Mouse (Mus musculus) layer of hippocampus, postnatal 14 days (tissue): Measurements from ENCODE around the gene Ube3b. TPM values are rescaled to one million over a fixed set of nuclear protein-coding genes. Genes with fewer than 3 reads are reported as not detected.
A peak's percentile ranks its signal among the peaks of the same experiment; 100 is the strongest.

Experiments used
- DNase-seq, 2 experiments: peaks; one replicate each; pipeline ENCODE4 v3.0.0; 2021 to 2022; ENCODE audit warnings: low spot score in 2 of 2, mixed read lengths in 1 of 2
- total RNA-seq, 2 experiments: library from RNA; stranded (reverse); gene quantifications; 2 replicates each; pipeline ENCODE4 v1.2.3; 2021

Gene Ube3b
- total RNA-seq, 2 experiments from 2014 or later, result 72.6 to 85.0 TPM

- DNase-seq, result no peak
Observed at GRCm38 (mm10) chr5:114373174-114373573, 7.2 kb upstream of the Ube3b start.

GRCm38 (mm10) chr5:114373581-114373980, 6.8 kb upstream of the Ube3b start:
- DNase-seq, result no peak

GRCm38 (mm10) chr5:114374409-114375213, 5.8 kb upstream of the Ube3b start:
- DNase-seq, result no peak

- DNase-seq, result no peak
Observed at GRCm38 (mm10) chr5:114378177-114378920, 2.1 kb upstream of the Ube3b start.

- no peak for DNase-seq
Observed at GRCm38 (mm10) chr5:114378936-114379335, 1.5 kb upstream of the Ube3b start.

GRCm38 (mm10) chr5:114379763-114380162, 644 bp upstream of the Ube3b start:
- no peak for DNase-seq

- peak in 1 of 2 experiments; percentile 34 for DNase-seq
Observed at GRCm38 (mm10) chr5:114381013-114381351, 575 bp downstream of the Ube3b start.

- DNase-seq, result peak in 1 of 2 experiments; percentile 22
Observed at GRCm38 (mm10) chr5:114383184-114383904, 2.9 kb downstream of the Ube3b start.

GRCm38 (mm10) chr5:114384448-114384847, 4.0 kb downstream of the Ube3b start:
- DNase-seq, result no peak

GRCm38 (mm10) chr5:114393169-114393568, 12.8 kb downstream of the Ube3b start:
- no peak for DNase-seq

- no peak for DNase-seq
Observed at GRCm38 (mm10) chr5:114406592-114406991, 26.2 kb downstream of the Ube3b start.

- no peak for DNase-seq
Observed at GRCm38 (mm10) chr5:114407269-114407668, 26.9 kb downstream of the Ube3b start.

GRCm38 (mm10) chr5:114407810-114408209, 27.4 kb downstream of the Ube3b start:
- DNase-seq, result no peak

- DNase-seq, result no peak
Observed at GRCm38 (mm10) chr5:114408846-114409245, 28.4 kb downstream of the Ube3b start.

- no peak for DNase-seq
Observed at GRCm38 (mm10) chr5:114410429-114410828, 30.0 kb downstream of the Ube3b start.

GRCm38 (mm10) chr5:114412361-114412998, 32.1 kb downstream of the Ube3b start:
- DNase-seq, result no peak

GRCm38 (mm10) chr5:114413067-114413735, 32.8 kb downstream of the Ube3b start:
- DNase-seq, result no peak

GRCm38 (mm10) chr5:114415606-114416005, 35.2 kb downstream of the Ube3b start:
- no peak for DNase-seq

- DNase-seq, result no peak
Observed at GRCm38 (mm10) chr5:114416855-114417254, 36.4 kb downstream of the Ube3b start.

GRCm38 (mm10) chr5:114418541-114418940, 38.1 kb downstream of the Ube3b start:
- no peak for DNase-seq
